Mouse (Mus musculus) kidney, adult 2 months (tissue): ENCODE measurements around the gene Rnaseh2a. TPM values are rescaled to one million over a fixed set of nuclear protein-coding genes. Genes with fewer than 3 reads are reported as not detected.

Source experiments
- DNase-seq: peaks from one replicate; pipeline ENCODE4 v3.0.0; 2021
- H3K27ac ChIP-seq: fragments of 200-500 bp; 2 replicates; pipeline ENCODE4 v1.5.1; 2012; ENCODE audit warnings: low read depth, low read length, control low read depth, inconsistent platforms; ENCODE audit not compliant: insufficient read depth
- H3K27me3 ChIP-seq: fragments of 200-500 bp; replicated peaks from 2 replicates; pipeline ENCODE4 v1.6.1; 2012; ENCODE audit warnings: mild to moderate bottlenecking, moderate library complexity, low read length, inconsistent platforms; ENCODE audit not compliant: control insufficient read depth, insufficient read depth
- H3K36me3 ChIP-seq: fragments of 200-500 bp; 2 replicates; pipeline ENCODE4 v1.6.1; 2012; ENCODE audit warnings: mild to moderate bottlenecking, moderate library complexity, low read length, inconsistent platforms; ENCODE audit not compliant: control insufficient read depth, insufficient read depth
- H3K4me1 ChIP-seq: fragments of 200-500 bp; 2 replicates; pipeline ENCODE4 v1.6.1; 2011; ENCODE audit warnings: low read length; ENCODE audit not compliant: control insufficient read depth, insufficient read depth
- H3K4me3 ChIP-seq: fragments of 200-500 bp; 2 replicates; pipeline ENCODE4 v1.5.1; 2011; ENCODE audit warnings: mild to moderate bottlenecking, low read depth, low read length, control low read depth; ENCODE audit not compliant: insufficient read depth
- CTCF ChIP-seq: fragments of 200-500 bp; conservative IDR thresholded peaks from 2 replicates; pipeline ENCODE4 v1.5.1; 2011; ENCODE audit warnings: low read depth, mild to moderate bottlenecking, control low read depth, low read length, moderate library complexity, mixed read lengths; ENCODE audit not compliant: insufficient read depth, insufficient read length
- POLR2A ChIP-seq: fragments of 200-500 bp; IDR thresholded peaks from one replicate; pipeline ENCODE4 v1.6.1; 2011; ENCODE audit warnings: low read depth, low read length, control low read depth
- WGBS: fragments of 180-500 bp; shearing (Covaris S2); methylation state at CpG from one replicate; pipeline ENCODE4 v1.1.7; 2018; 5-methylcytosine and 5-hydroxymethylcytosine counted together
- polyA plus RNA-seq: library from polyadenylated mRNA; depleted of rRNA; stranded (reverse); fragments of >200 nt; gene quantifications from 2 replicates; pipeline ENCODE4 v1.2.3, GENCODE M21; 2012

Gene Rnaseh2a
- polyA plus RNA-seq, 1 experiment: 34.4 TPM

- Histone ChIP-seq H3K4me3 (no peak overlapping the region), H3K4me1 (peaks cover 20% of the 10 kb centered on the region; the same call in 1 of the 2 replicates), H3K27me3 (no peaks in the 10 kb centered on the region), H3K36me3 (no peaks in the 10 kb centered on the region), H3K27ac (no peak overlapping the region)
- DNase-seq: peak; percentile 74
- TF ChIP-seq POLR2A (no peak), CTCF (peak; percentile 91)
- 44% methylated on average over 4 of the region's 4 CpGs for WGBS
These were observed 4.4 kb upstream of the Rnaseh2a start for GRCm38 (mm10) chr8:84973803-84974542.

GRCm38 (mm10) chr8:84973079-84973478, 3.5 kb upstream of the Rnaseh2a start:
- WGBS: 76% methylated on average over 1 of the region's 1 CpGs
- no peak for TF ChIP-seq CTCF
- TF ChIP-seq POLR2A: no peak
- Histone ChIP-seq H3K36me3 (no peaks in the 10 kb centered on the region), H3K4me1 (peaks cover 22% of the 10 kb centered on the region; the same call in 1 of the 2 replicates), H3K27me3 (no peaks in the 10 kb centered on the region), H3K4me3 (no peak overlapping the region), H3K27ac (no peak overlapping the region)
- DNase-seq: no peak

DNA sequence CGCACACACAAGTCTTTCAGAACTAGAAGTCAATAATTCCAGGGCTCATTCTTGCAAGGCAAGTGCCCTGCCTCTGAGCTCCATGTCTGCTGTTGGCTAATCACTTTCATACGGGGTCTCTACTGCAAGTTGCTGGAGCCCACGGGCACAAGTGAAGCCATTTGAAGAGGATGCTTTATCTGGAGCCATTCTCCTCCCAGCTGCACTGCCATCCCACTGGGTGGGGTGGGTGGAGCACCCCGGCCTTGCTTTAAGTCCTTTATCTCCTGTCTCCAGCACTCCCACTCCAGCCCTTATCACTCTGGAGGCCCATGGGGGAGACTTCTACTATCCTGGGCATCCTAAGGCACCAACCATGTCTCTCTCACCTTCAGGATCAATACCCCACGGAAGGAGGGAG, 1.3 kb upstream of the Rnaseh2a start:
- H3K27ac ChIP-seq: no peak overlapping the region
- H3K27me3 ChIP-seq: no peaks in the 10 kb centered on the region
- TF ChIP-seq POLR2A (no peak), CTCF (no peak)
- WGBS: 73% methylated on average over 5 of the region's 5 CpGs
- H3K4me1 ChIP-seq: peaks cover 26% of the 10 kb centered on the region
- no peak for DNase-seq
- H3K36me3 ChIP-seq: no peaks in the 10 kb centered on the region
- H3K4me3 ChIP-seq: 0 out of 2 replicates have a peak overlapping the region, but pooled peaks have one; percentile 88

DNA sequence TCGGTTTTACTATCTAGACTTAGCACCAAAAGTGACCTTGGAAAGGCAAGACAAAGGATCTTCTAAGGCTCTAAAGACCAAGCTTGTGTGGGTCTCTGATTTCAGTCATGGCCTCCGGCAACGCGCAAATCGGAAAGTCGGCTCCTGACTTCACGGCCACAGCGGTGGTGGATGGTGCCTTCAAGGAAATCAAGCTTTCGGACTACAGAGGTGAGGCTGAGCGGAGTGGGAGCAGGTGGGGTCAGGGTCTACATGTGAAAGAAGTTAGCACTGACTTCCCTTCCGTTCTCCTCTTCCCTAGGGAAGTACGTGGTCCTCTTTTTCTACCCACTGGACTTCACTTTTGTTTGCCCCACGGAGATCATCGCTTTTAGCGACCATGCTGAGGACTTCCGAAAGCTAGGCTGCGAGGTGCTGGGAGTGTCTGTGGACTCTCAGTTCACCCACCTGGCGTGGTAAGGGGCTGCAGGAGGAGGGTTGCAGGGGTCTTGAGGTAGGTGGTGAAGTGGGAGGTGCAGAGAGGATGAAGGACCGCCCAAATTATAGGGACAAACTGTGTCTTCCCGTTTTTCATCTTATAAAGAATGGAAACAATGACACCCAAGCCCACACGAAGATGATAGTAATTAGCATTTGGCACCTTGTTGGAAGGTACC, 696 bp upstream of the Rnaseh2a start:
- peaks cover 21% of the 10 kb centered on the region for H3K4me1 ChIP-seq
- no peaks in the 10 kb centered on the region for H3K27me3 ChIP-seq
- H3K27ac ChIP-seq: peak overlapping the region; percentile 82
- 6% methylated on average over 21 of the region's 21 CpGs for WGBS
- no peaks in the 10 kb centered on the region for H3K36me3 ChIP-seq
- peak overlapping the region; percentile 88 for H3K4me3 ChIP-seq
- no peak for DNase-seq
- no peak for TF ChIP-seq CTCF
- no peak for TF ChIP-seq POLR2A

GRCm38 (mm10) chr8:84968650-84969049, 917 bp downstream of the Rnaseh2a start:
- Histone ChIP-seq H3K36me3 (no peaks in the 10 kb centered on the region), H3K4me3 (peak overlapping the region; percentile 88; the same call in 1 of the 2 replicates), H3K27ac (peak overlapping the region; percentile 55), H3K4me1 (peaks cover 18% of the 10 kb centered on the region), H3K27me3 (no peaks in the 10 kb centered on the region)
- TF ChIP-seq POLR2A: no peak
- TF ChIP-seq CTCF: no peak
- peak; percentile 67 for DNase-seq
- WGBS: 8% methylated on average over 2 of the region's 2 CpGs

DNA sequence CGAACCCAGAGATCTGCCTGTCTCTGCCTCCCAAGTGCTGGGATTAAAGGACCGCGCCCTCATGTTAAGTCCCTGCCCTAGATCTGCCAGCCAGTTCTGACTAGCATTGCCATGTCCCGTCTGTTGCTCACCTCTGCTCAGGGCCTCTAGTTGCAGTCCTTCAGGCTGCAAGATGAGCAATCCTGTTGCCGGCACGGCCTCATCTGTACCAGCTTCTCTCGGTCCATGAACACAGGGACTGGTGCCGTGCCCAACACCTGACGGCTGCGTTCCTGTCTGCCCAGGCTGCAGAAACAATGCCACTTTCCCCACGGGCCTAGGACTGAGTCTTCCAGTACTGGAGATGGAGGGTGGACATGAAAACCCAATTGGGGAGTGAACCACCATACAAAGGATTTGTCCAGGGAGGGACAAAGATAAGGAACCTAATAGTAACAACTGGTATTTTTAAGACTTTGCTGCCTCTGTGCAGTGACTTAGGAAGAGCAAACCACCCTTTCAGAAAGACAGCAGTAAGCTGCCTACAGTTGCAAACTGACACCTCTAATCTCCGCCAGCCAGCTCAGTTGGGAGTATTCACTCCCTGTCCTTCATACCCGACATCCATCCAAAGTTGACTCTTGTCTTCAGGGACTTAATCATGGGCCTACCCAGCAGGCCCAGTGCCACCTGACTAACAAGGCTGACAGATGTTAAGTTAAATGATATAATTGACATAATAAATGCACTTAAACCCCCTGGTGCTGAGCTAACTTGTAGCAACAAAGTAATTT, 1.8 kb downstream of the Rnaseh2a start:
- TF ChIP-seq POLR2A (no peak), CTCF (no peak)
- Histone ChIP-seq H3K27ac (no peak overlapping the region), H3K36me3 (no peaks in the 10 kb centered on the region), H3K27me3 (no peaks in the 10 kb centered on the region), H3K4me1 (peaks cover 18% of the 10 kb centered on the region), H3K4me3 (no peak overlapping the region)
- DNase-seq: no peak
- 91% methylated on average over 13 of the region's 13 CpGs for WGBS
